Comparison of ENCODE assay signal across 28 mouse cellular contexts in genomic region chr7:34981803-34982202, GRCm38 (mm10).
DNase-seq lines count a peak whose midpoint lies in the region; ATAC-seq and TF ChIP-seq lines count a peak whose summit lies in the region.
"Had no signal": no experiment of that assay in that cellular context is flagged by ENCODE, and none has a peak within 500 bp of the region (broad histone marks: within the 10 kb centered on the region; RNA-seq: fewer than 3 reads in every experiment).

No protein-coding gene starts in this region.

- H3K9ac ChIP-seq in heart, embryonic 12.5 days, result no peak overlapping the region
- no peak overlapping the region for H3K9ac ChIP-seq in heart, adult 2 months (ENCODE audit: low read depth, low read length)
- no peak overlapping the region for H3K9ac ChIP-seq in liver, postnatal 0 days (replicated peaks)
- no peak overlapping the region for H3K9ac ChIP-seq in limb, embryonic 14.5 days (ENCODE audit: low read depth, low read length, severe bottlenecking)
- no peak overlapping the region for H3K9ac ChIP-seq in liver, embryonic 16.5 days (ENCODE audit: low read depth, low read length)
- H3K9ac ChIP-seq: embryonic facial prominence, embryonic 12.5 days; hindbrain, embryonic 12.5 days; midbrain, embryonic 13.5 days had no signal

- H3K4me1 ChIP-seq in heart, embryonic 12.5 days (replicated peaks), result peaks cover 34% of the 10 kb centered on the region
- peaks cover 7% of the 10 kb centered on the region for H3K4me1 ChIP-seq in heart, adult 2 months (ENCODE audit: control insufficient read depth, insufficient read depth, low read length)
- peaks cover 12% of the 10 kb centered on the region for H3K4me1 ChIP-seq in liver, postnatal 0 days (ENCODE audit: insufficient read depth)
- peaks cover 19% of the 10 kb centered on the region for H3K4me1 ChIP-seq in limb, embryonic 14.5 days (ENCODE audit: control insufficient read depth, insufficient read depth, low read length)
- H3K4me1 ChIP-seq in liver, embryonic 16.5 days (ENCODE audit: control insufficient read depth, low read depth, low read length), result peaks cover 27% of the 10 kb centered on the region

- no peaks in the 10 kb centered on the region for H3K27me3 ChIP-seq in heart, embryonic 12.5 days (replicated peaks)
- H3K27me3 ChIP-seq in heart, adult 2 months (ENCODE audit: control insufficient read depth, insufficient read depth, low read length), result no peaks in the 10 kb centered on the region
- H3K27me3 ChIP-seq in liver, postnatal 0 days (ENCODE audit: insufficient read depth, low read length), result no peaks in the 10 kb centered on the region
- no peaks in the 10 kb centered on the region for H3K27me3 ChIP-seq in limb, embryonic 14.5 days (ENCODE audit: control insufficient read depth, insufficient read depth, low read length)
- H3K27me3 ChIP-seq in liver, embryonic 16.5 days (ENCODE audit: control insufficient read depth, insufficient read depth, low read depth, low read length), result no peaks in the 10 kb centered on the region
- H3K27me3 ChIP-seq: embryonic facial prominence, embryonic 12.5 days; hindbrain, embryonic 12.5 days; midbrain, embryonic 13.5 days; Patski had no signal

- H3K4me3 ChIP-seq in heart, embryonic 12.5 days, result no peak overlapping the region
- no peak overlapping the region for H3K4me3 ChIP-seq in heart, adult 2 months
- H3K4me3 ChIP-seq in liver, postnatal 0 days (ENCODE audit: low read depth, low read length), result no peak overlapping the region
- no peak overlapping the region for H3K4me3 ChIP-seq in limb, embryonic 14.5 days (replicated peaks; ENCODE audit: low read length)
- no peak overlapping the region for H3K4me3 ChIP-seq in liver, embryonic 16.5 days (ENCODE audit: low read depth, low read length)
- H3K4me3 ChIP-seq: embryonic facial prominence, embryonic 12.5 days; heart, embryonic 10.5 days; hindbrain, embryonic 12.5 days; midbrain, embryonic 13.5 days had no signal

- H3K4me2 ChIP-seq in heart, embryonic 12.5 days, result no peak overlapping the region
- H3K4me2 ChIP-seq in liver, postnatal 0 days (ENCODE audit: low read depth, low read length), result no peak overlapping the region
- no peak overlapping the region for H3K4me2 ChIP-seq in limb, embryonic 14.5 days (replicated peaks; ENCODE audit: low read depth, low read length, severe bottlenecking)
- no peak overlapping the region for H3K4me2 ChIP-seq in liver, embryonic 16.5 days (ENCODE audit: low read depth, low read length)
- H3K4me2 ChIP-seq: embryonic facial prominence, embryonic 12.5 days; hindbrain, embryonic 12.5 days; midbrain, embryonic 13.5 days had no signal

- TF ChIP-seq CTCF in heart, adult 2 months (IDR thresholded peaks at IDR 0.05), result no peak
- no peak for TF ChIP-seq CTCF in liver, postnatal 0 days (IDR thresholded peaks at IDR 0.05; ENCODE audit: low read depth)

- TF ChIP-seq EP300 in heart, adult 2 months (IDR thresholded peaks at IDR 0.05; ENCODE audit: insufficient read depth, low read depth, low read length), result no peak
- no peak for TF ChIP-seq EP300 in liver, postnatal 0 days (IDR thresholded peaks at IDR 0.05; ENCODE audit: low read depth)

- H3K27ac ChIP-seq in heart, embryonic 12.5 days (ENCODE audit: poor library complexity, severe bottlenecking), result no peak overlapping the region
- H3K27ac ChIP-seq in heart, adult 2 months, result no peak overlapping the region
- no peak overlapping the region for H3K27ac ChIP-seq in liver, postnatal 0 days (ENCODE audit: low read depth)
- H3K27ac ChIP-seq in limb, embryonic 14.5 days (replicated peaks; ENCODE audit: low read depth, low read length), result no peak overlapping the region; the same call in 1 of the 2 replicates
- peak overlapping the region; percentile 48; the same call in 1 of the 2 replicates for H3K27ac ChIP-seq in liver, embryonic 16.5 days (ENCODE audit: low read length)
- H3K27ac ChIP-seq: embryonic facial prominence, embryonic 12.5 days; heart, embryonic 10.5 days; hindbrain, embryonic 12.5 days; kidney, postnatal 0 days; macrophage; midbrain, embryonic 13.5 days had no signal

- WGBS in heart, embryonic 12.5 days, result 87% methylated on average over 10 of the region's 10 CpGs
- WGBS in heart, adult 2 months, result 91% methylated on average over 10 of the region's 10 CpGs
- WGBS in liver, postnatal 0 days (ENCODE audit: insufficient replicate concordance), result 85% methylated on average over 10 of the region's 10 CpGs
- WGBS in limb, embryonic 14.5 days, result 63% methylated on average over 10 of the region's 10 CpGs
- 73% methylated on average over 10 of the region's 10 CpGs for WGBS in liver, embryonic 16.5 days (ENCODE audit: insufficient replicate concordance)

- no peaks in the 10 kb centered on the region for H3K9me3 ChIP-seq in heart, embryonic 12.5 days (replicated peaks)
- no peaks in the 10 kb centered on the region for H3K9me3 ChIP-seq in liver, postnatal 0 days (ENCODE audit: low read length)
- no peaks in the 10 kb centered on the region for H3K9me3 ChIP-seq in limb, embryonic 14.5 days (ENCODE audit: control insufficient read depth, low read length)
- no peaks in the 10 kb centered on the region for H3K9me3 ChIP-seq in liver, embryonic 16.5 days (replicated peaks; ENCODE audit: control insufficient read depth, low read length)
- H3K9me3 ChIP-seq: embryonic facial prominence, embryonic 12.5 days; heart, embryonic 10.5 days; hindbrain, embryonic 12.5 days; midbrain, embryonic 13.5 days had no signal

- H3K36me3 ChIP-seq in heart, embryonic 12.5 days, result no peaks in the 10 kb centered on the region
- no peaks in the 10 kb centered on the region for H3K36me3 ChIP-seq in heart, adult 2 months (ENCODE audit: control insufficient read depth, insufficient read depth, low read length)
- no peaks in the 10 kb centered on the region for H3K36me3 ChIP-seq in liver, postnatal 0 days (replicated peaks; ENCODE audit: insufficient read depth, low read length)
- no peaks in the 10 kb centered on the region for H3K36me3 ChIP-seq in limb, embryonic 14.5 days (ENCODE audit: control insufficient read depth, insufficient read depth, low read length)
- H3K36me3 ChIP-seq in liver, embryonic 16.5 days (ENCODE audit: control insufficient read depth, insufficient read depth), result no peaks in the 10 kb centered on the region
- H3K36me3 ChIP-seq: hindbrain, embryonic 12.5 days had no signal

- no peak for TF ChIP-seq POLR2A in heart, adult 2 months (IDR thresholded peaks at IDR 0.05; ENCODE audit: insufficient read depth, low read depth, low read length)
- TF ChIP-seq POLR2A in limb, embryonic 14.5 days (IDR thresholded peaks at IDR 0.05; ENCODE audit: borderline replicate concordance, extremely low read depth, insufficient read depth, insufficient read length), result no peak

- ATAC-seq in heart, embryonic 12.5 days (ENCODE audit: insufficient number of reproducible peaks, low FRiP score), result peak; percentile 73
- no peak for ATAC-seq in liver, postnatal 0 days
- peak; percentile 79 for ATAC-seq in limb, embryonic 14.5 days (ENCODE audit: low FRiP score, low read depth)
- ATAC-seq in liver, embryonic 16.5 days (ENCODE audit: low read depth), result peak; percentile 28; the same call in 1 of the 2 replicates
- ATAC-seq: forebrain, embryonic 16.5 days; intestine, embryonic 16.5 days; midbrain, embryonic 13.5 days; Patski had no signal

- H3K79me2 ChIP-seq in heart, adult 2 months (replicated peaks; ENCODE audit: control insufficient read depth, insufficient read depth, low read length), result no peaks in the 10 kb centered on the region

- DNase-seq in heart, adult 2 months, result no peak
- DNase-seq in liver, result peak; percentile 64
- no peak for DNase-seq in liver, postnatal 0 days
- peak; percentile 75 for DNase-seq in limb, embryonic 14.5 days (ENCODE audit: low spot score)
- DNase-seq in adrenal gland, postnatal 36 days, result no peak
- DNase-seq in right cerebral cortex, adult 2 months (ENCODE audit: low spot score in 2 of 2), result no peak
- DNase-seq: adrenal gland, postnatal 25 days; cerebellum, adult 8-10 months; embryo, embryonic 11 days; heart, postnatal 36 days; layer of hippocampus, postnatal 36 days; left cerebral cortex, postnatal 4 days; lung, adult 2 months; lung, postnatal 10 days; right cerebral cortex, postnatal 14 days; thymus, adult 18-20 months; thymus, postnatal 25 days had no signal

- intact Hi-C loops in heart, adult 2 months (cut with DNase I), result no loop called here

Comparison
In these comparisons a context has a peak if more than half of its experiments do, and no peak if none do; other contexts are left out.
1. DNase-seq: peak in liver (single experiment) and limb, embryonic 14.5 days (single experiment); none in heart, adult 2 months (0 of 2), liver, postnatal 0 days (single experiment), adrenal gland, postnatal 36 days (0 of 2) and right cerebral cortex, adult 2 months (0 of 2).